In genomic region chr4:103349219-103349618, GRCm38 (mm10) we compare ENCODE assay signal across 18 mouse cellular contexts. TPM values are rescaled to one million over a fixed set of nuclear protein-coding genes. Genes with fewer than 3 reads are reported as not detected.
DNase-seq lines count a peak whose midpoint lies in the region; ATAC-seq and TF ChIP-seq lines count a peak whose summit lies in the region.
"Had no signal": no experiment of that assay in that cellular context is flagged by ENCODE, and none has a peak within 500 bp of the region (broad histone marks: within the 10 kb centered on the region; RNA-seq: fewer than 3 reads in every experiment).

No protein-coding gene starts in this region.

- DNase-seq in adrenal gland, postnatal 36 days = peak; percentile 15 to 25
- DNase-seq in adrenal gland, adult 2 months = no peak
- no peak for DNase-seq in layer of hippocampus, adult 2 months (ENCODE audit: low spot score in 2 of 2)
- no peak for DNase-seq in layer of hippocampus, postnatal 14 days (ENCODE audit: low spot score in 2 of 2)
- DNase-seq in 3T3-L1 (ENCODE audit: low read depth, low spot score) = peak; percentile 24
- peak; percentile 18 for DNase-seq in R1 (ENCODE audit: low read depth, low spot score)
- DNase-seq in forebrain, embryonic 14.5 days (ENCODE audit: low spot score) = no peak
- DNase-seq: cerebellum, adult 2 months; kidney, postnatal 14 days; right cerebral cortex, postnatal 14 days had no signal

- H3K9ac ChIP-seq in forebrain, embryonic 14.5 days (ENCODE audit: low read length) = no peak overlapping the region
- no peak overlapping the region for H3K9ac ChIP-seq in forebrain, embryonic 13.5 days
- H3K9ac ChIP-seq: hindbrain, embryonic 12.5 days; midbrain, embryonic 12.5 days; neural tube, embryonic 13.5 days; stomach, embryonic 15.5 days had no signal

- H3K9me3 ChIP-seq in forebrain, embryonic 14.5 days (replicated peaks; ENCODE audit: control insufficient read depth, low read length) = no peaks in the 10 kb centered on the region
- no peaks in the 10 kb centered on the region for H3K9me3 ChIP-seq in forebrain, embryonic 13.5 days (replicated peaks)
- H3K9me3 ChIP-seq: hindbrain, embryonic 12.5 days; midbrain, embryonic 12.5 days; neural tube, embryonic 13.5 days; stomach, embryonic 15.5 days had no signal

- no peaks in the 10 kb centered on the region for H3K36me3 ChIP-seq in forebrain, embryonic 14.5 days (ENCODE audit: control insufficient read depth, insufficient read depth, low read length)
- no peaks in the 10 kb centered on the region for H3K36me3 ChIP-seq in forebrain, embryonic 13.5 days (ENCODE audit: poor library complexity, severe bottlenecking)
- H3K36me3 ChIP-seq: hindbrain, embryonic 12.5 days; midbrain, embryonic 12.5 days; neural tube, embryonic 13.5 days; stomach, embryonic 15.5 days had no signal

- peak; percentile 71 for TF ChIP-seq CTCF in layer of hippocampus, adult 2 months (conservative IDR thresholded peaks at IDR 0.05)

- no peaks in the 10 kb centered on the region for H3K4me1 ChIP-seq in forebrain, embryonic 14.5 days (ENCODE audit: control insufficient read depth, insufficient read depth, low read length)
- no peaks in the 10 kb centered on the region for H3K4me1 ChIP-seq in forebrain, embryonic 13.5 days
- H3K4me1 ChIP-seq: hindbrain, embryonic 12.5 days; midbrain, embryonic 12.5 days; neural tube, embryonic 13.5 days; stomach, embryonic 15.5 days had no signal

- H3K4me2 ChIP-seq in forebrain, embryonic 14.5 days (ENCODE audit: low read length) = no peak overlapping the region
- H3K4me2 ChIP-seq in forebrain, embryonic 13.5 days = no peak overlapping the region
- H3K4me2 ChIP-seq: hindbrain, embryonic 12.5 days; midbrain, embryonic 12.5 days; neural tube, embryonic 13.5 days; stomach, embryonic 15.5 days had no signal

- no peak for ATAC-seq in forebrain, embryonic 14.5 days
- ATAC-seq in forebrain, embryonic 13.5 days = no peak

- 89% methylated on average over 4 of the region's 4 CpGs for WGBS in forebrain, embryonic 14.5 days
- WGBS in forebrain, embryonic 13.5 days = 93% methylated on average over 4 of the region's 4 CpGs

- H3K27ac ChIP-seq in layer of hippocampus, adult 2 months = no peak overlapping the region
- H3K27ac ChIP-seq in forebrain, embryonic 14.5 days (ENCODE audit: low read depth, low read length) = no peak overlapping the region
- no peak overlapping the region for H3K27ac ChIP-seq in forebrain, embryonic 13.5 days
- H3K27ac ChIP-seq: hindbrain, embryonic 12.5 days; midbrain, embryonic 12.5 days; neural tube, embryonic 13.5 days; stomach, embryonic 15.5 days had no signal

- H3K27me3 ChIP-seq in forebrain, embryonic 14.5 days (replicated peaks; ENCODE audit: control insufficient read depth, insufficient read depth, low read length) = no peaks in the 10 kb centered on the region
- H3K27me3 ChIP-seq in forebrain, embryonic 13.5 days = no peaks in the 10 kb centered on the region
- H3K27me3 ChIP-seq: hindbrain, embryonic 12.5 days; midbrain, embryonic 12.5 days; neural tube, embryonic 13.5 days; stomach, embryonic 15.5 days had no signal

- H3K4me3 ChIP-seq in layer of hippocampus, adult 2 months = no peak overlapping the region
- no peak overlapping the region for H3K4me3 ChIP-seq in forebrain, embryonic 14.5 days (ENCODE audit: low read depth, low read length)
- no peak overlapping the region for H3K4me3 ChIP-seq in forebrain, embryonic 13.5 days
- H3K4me3 ChIP-seq: hindbrain, embryonic 12.5 days; midbrain, embryonic 12.5 days; neural tube, embryonic 13.5 days; stomach, embryonic 15.5 days had no signal

RNA-seq across cellular contexts. Expression of gene Oma1, which starts 35.6 kb away (rescaled TPM):
- total RNA-seq in adrenal gland, postnatal 36 days (2021) = 10 to 100 TPM; 21.5 to 23.0 TPM
- total RNA-seq in adrenal gland, adult 2 months (2021) = 10 to 100 TPM; 19.7 to 22.6 TPM
- polyA plus RNA-seq in adrenal gland, adult 2 months (2012; rRNA removed) = 10.9 and 11.5 TPM in 2 replicates
- 10 to 100 TPM in 1 of 2 experiments, 1 to 10 TPM in 1; 8.4 to 10.2 TPM for total RNA-seq in layer of hippocampus, adult 2 months (2021)
- total RNA-seq in layer of hippocampus, postnatal 14 days (2021) = 1 to 10 TPM; 8.8 to 9.0 TPM
- 12.1 and 14.7 TPM in 2 replicates for polyA plus RNA-seq in forebrain, embryonic 14.5 days (2014; fragmentation: Nextera tagmentation; extraction: Ambion mirVana)
- polyA plus RNA-seq in forebrain, embryonic 13.5 days (2015; fragmentation: Nextera tagmentation; extraction: Ambion mirVana) = 9.8 and 10.9 TPM in 2 replicates

RNA-seq across cellular contexts. Expression of gene 4921539E11Rik, which starts 58.6 kb away (rescaled TPM):
- total RNA-seq in adrenal gland, postnatal 36 days (2021) = not detected
- not detected for total RNA-seq in adrenal gland, adult 2 months (2021)
- not detected in 2 replicates for polyA plus RNA-seq in adrenal gland, adult 2 months (2012; rRNA removed)
- total RNA-seq in layer of hippocampus, adult 2 months (2021) = not detected
- not detected for total RNA-seq in layer of hippocampus, postnatal 14 days (2021)
- not detected in 2 replicates for polyA plus RNA-seq in forebrain, embryonic 14.5 days (2014; fragmentation: Nextera tagmentation; extraction: Ambion mirVana)
- not detected in 2 replicates for polyA plus RNA-seq in forebrain, embryonic 13.5 days (2015; fragmentation: Nextera tagmentation; extraction: Ambion mirVana)
- total RNA-seq: left cerebral cortex, adult 8-10 months had no signal
- polyA plus RNA-seq: cerebellum, adult 2 months; embryonic facial prominence, embryonic 14.5 days; hindbrain, embryonic 12.5 days; liver, embryonic 16.5 days; midbrain, embryonic 12.5 days; neural tube, embryonic 13.5 days; stomach, embryonic 15.5 days had no signal

Comparison
In these comparisons a context has a peak if more than half of its experiments do, and no peak if none do; other contexts are left out.
1. DNase-seq: peak in adrenal gland, postnatal 36 days (2 of 2), 3T3-L1 (single experiment) and R1 (single experiment); none in adrenal gland, adult 2 months (single experiment), layer of hippocampus, adult 2 months (0 of 2), layer of hippocampus, postnatal 14 days (0 of 2) and forebrain, embryonic 14.5 days (single experiment).